Mouse (Mus musculus) small intestine, adult 2 months (tissue): ENCODE data around the gene Pfkfb3.

Experiments used
- CTCF ChIP-seq: fragments of 200-500 bp; IDR thresholded peaks from 2 replicates; pipeline ENCODE4 v1.5.1; 2012; ENCODE audit warnings: low read depth, mild to moderate bottlenecking, control low read depth, inconsistent platforms, low read length, moderate library complexity, mixed read lengths; ENCODE audit not compliant: insufficient replicate concordance, insufficient read length; ENCODE audit errors: extremely low read depth
- POLR2A ChIP-seq: fragments of 200-500 bp; IDR thresholded peaks from 2 replicates; pipeline ENCODE4 v1.6.1; 2012; ENCODE audit warnings: low read depth, mild to moderate bottlenecking, control low read depth, inconsistent platforms, low read length, moderate library complexity

DNA sequence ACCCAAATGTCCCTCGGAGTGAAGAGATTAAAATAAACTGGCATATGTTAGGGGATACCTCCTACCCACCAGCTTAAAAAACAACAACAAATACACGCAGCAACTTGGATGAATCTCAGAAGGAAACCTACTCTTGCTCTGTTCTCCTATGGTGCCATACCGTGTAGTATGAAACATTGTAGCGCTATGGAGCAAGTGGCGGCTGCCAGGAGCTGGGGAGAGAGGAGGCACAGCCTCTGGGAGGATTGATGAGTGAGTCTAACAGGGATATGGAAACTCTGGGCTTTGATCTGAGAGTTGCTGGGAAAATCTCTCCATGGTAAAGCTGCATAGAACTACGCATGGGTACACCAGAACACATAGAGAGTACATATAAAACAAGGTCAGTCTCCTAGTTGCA lies 126.3 kb downstream of the Pfkfb3 start:
- TF ChIP-seq POLR2A: no peak
- no peak for TF ChIP-seq CTCF
